In genomic region chr5:25831624-25832023, GRCm38 (mm10) we compare ENCODE assay signal across 8 mouse cellular contexts.
DNase-seq lines count a peak whose midpoint lies in the region; ATAC-seq lines count a peak whose summit lies in the region.

No protein-coding gene starts in this region.

- no peaks in the 10 kb centered on the region for H3K9me3 ChIP-seq in hindbrain, embryonic 11.5 days (ENCODE audit: control insufficient read depth, low read length)
- no peaks in the 10 kb centered on the region for H3K9me3 ChIP-seq in midbrain, embryonic 14.5 days (ENCODE audit: control insufficient read depth, low read length)

- WGBS in hindbrain, embryonic 11.5 days, result 79% methylated on average over 5 of the region's 5 CpGs
- 77% methylated on average over 5 of the region's 5 CpGs for WGBS in midbrain, embryonic 14.5 days

- H3K9ac ChIP-seq in hindbrain, embryonic 11.5 days (ENCODE audit: low read depth, low read length), result no peak overlapping the region
- H3K9ac ChIP-seq in midbrain, embryonic 14.5 days (replicated peaks; ENCODE audit: low read length), result no peak overlapping the region

- H3K27me3 ChIP-seq in hindbrain, embryonic 11.5 days (ENCODE audit: control insufficient read depth, insufficient read depth, low read length), result no peaks in the 10 kb centered on the region
- no peaks in the 10 kb centered on the region for H3K27me3 ChIP-seq in midbrain, embryonic 14.5 days (ENCODE audit: control insufficient read depth, insufficient read depth, low read length)

- no peak overlapping the region for H3K4me3 ChIP-seq in hindbrain, embryonic 11.5 days (ENCODE audit: low read depth, low read length)
- H3K4me3 ChIP-seq in midbrain, embryonic 14.5 days (replicated peaks; ENCODE audit: low read depth, low read length), result no peak overlapping the region

- no peak for ATAC-seq in hindbrain, embryonic 11.5 days (ENCODE audit: low FRiP score)
- peak; percentile 64; the same call in 1 of the 2 replicates for ATAC-seq in midbrain, embryonic 14.5 days (ENCODE audit: low FRiP score, low TSS enrichment)

- H3K4me2 ChIP-seq in hindbrain, embryonic 11.5 days (replicated peaks; ENCODE audit: low read depth, low read length), result no peak overlapping the region
- no peak overlapping the region for H3K4me2 ChIP-seq in midbrain, embryonic 14.5 days (ENCODE audit: low read length)

- H3K27ac ChIP-seq in hindbrain, embryonic 11.5 days (ENCODE audit: low read depth, low read length), result no peak overlapping the region
- H3K27ac ChIP-seq in midbrain, embryonic 14.5 days (replicated peaks; ENCODE audit: low read depth, low read length), result no peak overlapping the region

- H3K4me1 ChIP-seq in hindbrain, embryonic 11.5 days (replicated peaks; ENCODE audit: control insufficient read depth, insufficient read depth, low read length), result no peaks in the 10 kb centered on the region
- H3K4me1 ChIP-seq in midbrain, embryonic 14.5 days (ENCODE audit: control insufficient read depth, insufficient read depth, low read length), result no peaks in the 10 kb centered on the region

- DNase-seq in urinary bladder, postnatal 14 days (ENCODE audit: low spot score), result peak; percentile 31
- DNase-seq in urinary bladder, adult 2 months (ENCODE audit: low spot score), result no peak
- peak; percentile 43 for DNase-seq in brain, embryonic 18.5 days (ENCODE audit: low read depth, low spot score)
- DNase-seq in fibroblast of lung, adult 2 months (ENCODE audit: low read depth), result peak; percentile 33
- DNase-seq in hindbrain, embryonic 11.5 days (ENCODE audit: low spot score), result peak; percentile 51
- peak; percentile 32 to 59 for DNase-seq in layer of hippocampus, postnatal 25 days (ENCODE audit: extremely low spot score in 1 of 2, low spot score in 1 of 2)
- DNase-seq in midbrain, embryonic 14.5 days, result peak; percentile 85
- peak; percentile 47 for DNase-seq in telencephalon, adult 2 months (ENCODE audit: low read depth, low spot score)

- H3K36me3 ChIP-seq in hindbrain, embryonic 11.5 days (ENCODE audit: control insufficient read depth, insufficient read depth, low read length), result no peaks in the 10 kb centered on the region
- H3K36me3 ChIP-seq in midbrain, embryonic 14.5 days (ENCODE audit: control insufficient read depth, insufficient read depth, low read length), result no peaks in the 10 kb centered on the region
